Mouse (Mus musculus) right cerebral cortex, postnatal 25 days (tissue): ENCODE data around the gene Fnip2.
"Not testable (repeated sequence)": the region's sequence is repeated elsewhere in the genome, so short reads cannot be mapped to it uniquely, and the experiment has no call there.

Source experiments
- DNase-seq: peaks from one replicate; pipeline ENCODE4 v3.0.0; 2022

Fnip2 gene

GRCm38 (mm10) chr3:79474911-79475310, 92.7 kb downstream of the Fnip2 start:
- DNase-seq, result peak; percentile 33

GRCm38 (mm10) chr3:79472362-79472761, 95.2 kb downstream of the Fnip2 start:
- no peak for DNase-seq

DNA sequence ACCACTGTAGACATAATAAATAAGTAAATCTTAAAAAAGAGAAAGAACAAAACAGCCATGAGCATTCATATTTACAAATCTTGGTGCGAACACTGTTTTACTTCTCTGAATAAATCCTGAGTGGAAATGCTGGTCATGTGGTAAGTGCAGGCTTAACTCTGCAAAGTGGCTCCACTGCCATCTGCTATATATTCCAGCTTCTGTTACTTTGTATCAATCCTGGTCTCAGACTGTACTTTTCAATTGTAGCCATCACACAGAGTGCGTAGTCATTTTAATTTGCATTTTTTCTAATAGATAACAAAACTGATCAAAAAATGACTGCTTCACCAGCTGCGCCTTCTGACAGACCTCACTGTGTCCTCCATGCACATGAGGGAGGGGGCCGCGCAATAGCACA, 98.2 kb downstream of the Fnip2 start:
- no peak for DNase-seq

GRCm38 (mm10) chr3:79458651-79459275, 108.8 kb downstream of the Fnip2 start:
- DNase-seq, result no peak

DNA sequence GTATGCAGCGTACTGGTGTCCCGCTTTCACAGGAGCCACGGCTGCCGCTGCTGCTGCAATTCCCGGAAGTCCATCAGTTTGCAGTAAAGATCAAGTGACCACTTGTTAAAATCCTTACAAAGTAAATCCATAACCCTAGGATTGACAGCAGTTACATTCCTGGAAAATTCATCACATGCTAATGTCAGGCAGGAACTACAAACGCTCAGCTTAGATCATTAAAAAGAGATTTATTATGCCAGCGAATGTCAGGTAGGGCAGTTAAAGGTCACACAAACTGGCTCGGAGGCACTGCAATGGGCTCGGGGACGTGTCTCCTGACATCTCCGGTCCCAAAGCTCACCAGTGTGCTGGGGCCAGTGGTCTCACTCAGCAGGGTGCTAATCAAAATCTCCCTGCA, 111.8 kb downstream of the Fnip2 start:
- no peak for DNase-seq

DNA sequence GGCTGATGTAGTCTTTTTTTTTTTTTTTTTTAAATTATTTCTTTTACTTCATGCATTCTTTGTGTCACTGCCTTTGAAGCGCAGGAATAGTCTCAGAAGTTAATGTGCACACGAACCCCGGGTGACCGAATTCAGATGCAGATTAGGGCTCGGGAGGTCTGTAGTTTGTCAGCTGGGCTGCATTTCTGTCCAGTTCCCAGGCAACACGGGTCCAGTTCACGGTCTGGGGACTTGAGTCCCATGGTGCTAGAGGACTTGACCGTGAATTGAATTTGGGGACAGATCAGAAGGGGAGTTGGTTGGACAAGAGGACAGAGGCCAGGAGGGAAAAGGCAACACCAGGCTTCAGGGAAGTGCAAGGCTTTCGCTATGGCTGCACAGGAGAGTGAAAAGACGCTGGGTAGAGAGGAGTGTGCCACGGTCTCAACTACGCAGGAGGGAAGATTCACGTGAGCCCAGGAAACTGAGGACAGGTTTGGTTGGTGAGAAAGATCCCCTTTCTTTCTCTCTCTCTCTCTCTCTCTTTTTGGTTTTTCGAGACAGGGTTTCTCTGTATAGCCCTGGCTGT, 114.8 kb downstream of the Fnip2 start:
- no peak for DNase-seq

DNA sequence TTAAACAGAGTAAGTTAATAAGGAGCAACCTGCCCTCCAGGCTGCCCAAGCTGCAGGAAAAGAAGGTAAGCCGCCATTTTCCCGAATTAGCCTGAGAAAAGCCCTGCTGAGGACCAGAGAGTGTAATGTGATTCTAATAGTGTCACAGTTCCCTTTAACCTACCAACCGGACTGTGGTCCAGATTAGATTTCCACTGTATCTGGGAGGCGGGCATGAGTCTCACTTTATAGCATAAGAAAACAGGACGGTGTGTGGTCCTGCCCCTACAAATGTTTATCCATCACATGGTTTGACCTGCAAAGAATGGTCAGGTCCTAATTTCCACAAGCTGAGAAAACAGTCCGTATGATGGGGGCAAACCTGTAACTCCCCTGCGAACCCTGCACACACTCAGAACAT, 118.2 kb downstream of the Fnip2 start:
- DNase-seq, result no peak

DNA sequence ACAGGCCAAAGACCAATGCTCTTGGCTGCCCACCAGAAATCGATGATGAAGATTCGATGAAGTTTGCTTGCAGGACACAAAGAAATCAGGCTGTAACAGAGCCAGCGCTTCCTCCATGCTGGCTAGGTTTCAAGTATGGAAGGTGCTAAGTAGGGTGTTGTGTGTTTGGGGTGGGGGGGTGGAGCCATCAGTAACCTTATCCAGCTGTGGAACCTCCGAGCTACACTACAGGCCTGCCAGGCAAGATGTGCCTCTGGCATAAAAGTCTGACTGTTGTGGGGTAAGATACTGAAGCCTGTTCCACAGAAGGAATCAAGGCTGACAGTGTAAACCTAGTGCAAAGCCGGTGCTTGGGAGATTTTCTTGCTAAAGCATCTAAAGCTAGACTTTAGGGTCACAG, 119.2 kb downstream of the Fnip2 start:
- no peak for DNase-seq

- not testable (repeated sequence) for DNase-seq
Measured at GRCm38 (mm10) chr3:79446648-79447047, 120.9 kb downstream of the Fnip2 start.

DNA sequence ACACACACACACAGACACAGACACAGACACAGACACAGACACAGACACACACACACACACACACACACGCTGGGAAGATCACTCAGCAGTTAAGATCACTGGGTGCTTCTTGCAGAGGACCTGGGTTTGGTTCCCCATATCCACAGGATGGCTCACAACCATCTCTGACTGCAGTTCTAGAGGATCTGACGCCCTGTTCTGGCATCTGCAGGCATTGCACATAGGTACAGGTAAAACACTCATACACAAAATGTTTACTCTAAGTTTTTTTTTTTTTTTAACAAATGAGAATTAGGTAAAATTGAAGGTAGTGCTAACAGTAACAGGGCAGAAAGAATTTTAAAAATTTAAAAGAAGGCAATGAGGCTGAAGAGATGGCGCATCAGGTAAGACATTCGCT, 121.5 kb downstream of the Fnip2 start:
- no peak for DNase-seq

- no peak for DNase-seq
Measured at GRCm38 (mm10) chr3:79445041-79445440, 122.6 kb downstream of the Fnip2 start.

- no peak for DNase-seq
Measured at GRCm38 (mm10) chr3:79443850-79444249, 123.7 kb downstream of the Fnip2 start.

GRCm38 (mm10) chr3:79440976-79441491, 126.6 kb downstream of the Fnip2 start:
- peak; percentile 61 for DNase-seq

- no peak for DNase-seq
Measured at GRCm38 (mm10) chr3:79438276-79438675, 129.3 kb downstream of the Fnip2 start.

DNA sequence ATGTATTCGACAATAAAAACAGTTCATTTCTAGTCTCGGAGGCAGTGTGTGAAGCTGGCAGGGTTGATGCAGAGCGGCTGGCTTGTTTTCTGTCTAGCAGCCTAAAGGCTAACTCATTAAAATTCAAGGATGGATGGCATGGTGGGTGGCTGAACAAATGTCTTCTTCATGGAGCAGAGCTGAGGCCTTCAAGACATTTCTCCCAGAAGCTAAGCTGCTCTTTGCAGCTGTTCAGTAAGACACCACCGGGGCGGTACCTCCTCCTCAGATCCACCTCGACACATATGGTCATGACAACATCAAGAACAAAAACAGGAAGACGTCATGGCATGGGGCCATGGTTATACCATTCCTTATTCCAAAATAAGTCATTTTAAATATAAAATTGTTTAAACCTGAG, 131.4 kb downstream of the Fnip2 start:
- DNase-seq, result peak; percentile 83

DNA sequence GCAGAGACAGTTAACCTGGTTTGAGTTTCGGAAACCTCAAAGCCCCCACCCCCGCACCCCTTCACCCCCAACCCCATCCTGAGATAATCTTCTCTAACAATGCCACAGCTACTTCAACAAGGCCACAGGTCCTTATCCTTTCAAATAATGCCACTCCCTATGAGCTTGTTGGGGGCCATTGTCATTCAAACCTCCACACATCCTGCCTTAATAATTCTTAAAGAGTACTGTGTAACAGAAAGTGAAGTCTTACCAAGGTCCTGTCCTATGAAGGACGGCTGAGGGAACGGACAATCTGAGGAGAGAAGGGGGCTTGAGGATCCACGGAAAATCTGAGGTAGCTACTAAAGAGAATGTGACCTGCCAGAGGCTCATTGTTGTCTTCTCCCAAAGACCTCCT, 132.6 kb downstream of the Fnip2 start:
- DNase-seq, result no peak

DNA sequence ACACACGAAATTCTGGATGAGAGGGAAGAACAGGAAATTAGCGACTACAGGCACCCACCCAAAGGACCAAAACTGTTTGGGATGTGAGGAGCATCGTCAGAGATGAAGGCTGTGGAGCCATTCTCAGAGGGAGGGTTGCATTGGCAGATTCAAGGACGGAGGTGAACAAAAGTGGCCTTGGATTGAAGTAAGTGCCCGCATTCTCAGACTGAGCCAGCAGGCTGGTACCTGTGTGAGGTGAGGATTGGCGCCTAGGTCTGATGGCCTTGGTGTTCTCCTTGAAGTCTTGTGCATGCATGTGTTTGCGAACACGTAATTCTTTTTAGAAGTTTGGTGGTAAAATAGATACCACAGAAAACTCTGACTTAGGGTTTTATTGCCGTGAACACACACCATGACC, 133.2 kb downstream of the Fnip2 start:
- no peak for DNase-seq

GRCm38 (mm10) chr3:79433593-79433992, 134.0 kb downstream of the Fnip2 start:
- DNase-seq, result no peak

DNA sequence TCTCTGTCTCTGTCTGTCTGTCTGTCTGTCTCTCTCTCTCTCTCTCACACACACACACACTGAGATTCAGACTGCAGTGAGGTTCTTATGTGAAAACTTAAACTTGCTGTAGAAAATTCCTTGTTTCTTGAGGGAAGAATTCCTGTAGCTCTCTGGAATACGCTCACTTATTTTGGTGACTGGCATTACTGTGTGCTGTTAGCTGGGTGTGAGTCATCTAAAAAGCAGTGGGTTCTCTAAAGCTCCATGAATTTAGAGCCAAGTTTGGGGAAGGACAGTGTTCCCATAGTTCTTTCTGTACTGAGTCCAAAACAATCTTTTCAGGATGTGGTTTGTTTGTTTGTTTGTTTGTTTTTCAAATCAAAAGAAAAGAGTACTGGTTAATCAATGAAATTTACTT, 142.2 kb downstream of the Fnip2 start:
- no peak for DNase-seq

DNA sequence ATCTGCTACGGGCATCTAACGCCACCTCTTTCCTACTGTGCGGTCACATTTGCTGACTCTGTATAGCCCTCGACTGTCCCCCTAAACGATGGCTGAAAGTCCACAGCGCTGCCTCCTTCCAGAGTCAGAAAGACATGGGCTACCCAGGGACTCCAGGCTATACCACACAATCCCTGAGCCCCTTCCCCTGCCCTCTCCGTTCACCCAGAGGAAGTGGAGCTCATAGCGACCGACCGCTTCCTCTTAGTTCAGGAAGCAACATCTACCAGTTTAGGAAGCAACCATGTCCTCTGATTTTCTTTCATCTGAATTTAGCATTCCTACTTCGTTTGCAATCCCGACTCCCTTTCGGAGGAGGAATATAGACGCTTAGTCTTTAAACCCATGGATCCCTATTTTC, 148.7 kb downstream of the Fnip2 start:
- DNase-seq, result no peak

- DNase-seq, result no peak
Measured at GRCm38 (mm10) chr3:79416944-79417680, 150.5 kb downstream of the Fnip2 start.

DNA sequence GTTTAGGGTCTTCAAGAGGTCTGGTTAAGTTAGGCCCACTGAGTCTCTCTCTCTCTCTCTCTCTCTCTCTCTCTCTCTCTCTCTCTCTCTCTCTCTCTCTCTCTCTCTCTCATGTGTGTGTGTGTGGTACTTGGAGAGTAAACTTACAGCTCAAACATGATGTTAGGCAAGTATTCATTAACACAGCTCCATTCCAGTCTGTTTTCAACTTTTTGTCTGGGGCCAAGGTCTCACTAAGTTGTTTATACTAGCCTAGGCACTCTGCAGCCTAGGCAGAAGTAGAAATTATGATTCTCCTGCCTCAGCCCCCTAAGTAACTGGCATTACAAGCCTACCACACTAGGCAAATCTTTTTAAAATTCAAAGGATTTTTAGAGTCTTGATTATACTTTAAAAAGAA, 151.7 kb downstream of the Fnip2 start:
- DNase-seq, result no peak

- DNase-seq, result no peak
Measured at GRCm38 (mm10) chr3:79415081-79415480, 152.5 kb downstream of the Fnip2 start.

DNA sequence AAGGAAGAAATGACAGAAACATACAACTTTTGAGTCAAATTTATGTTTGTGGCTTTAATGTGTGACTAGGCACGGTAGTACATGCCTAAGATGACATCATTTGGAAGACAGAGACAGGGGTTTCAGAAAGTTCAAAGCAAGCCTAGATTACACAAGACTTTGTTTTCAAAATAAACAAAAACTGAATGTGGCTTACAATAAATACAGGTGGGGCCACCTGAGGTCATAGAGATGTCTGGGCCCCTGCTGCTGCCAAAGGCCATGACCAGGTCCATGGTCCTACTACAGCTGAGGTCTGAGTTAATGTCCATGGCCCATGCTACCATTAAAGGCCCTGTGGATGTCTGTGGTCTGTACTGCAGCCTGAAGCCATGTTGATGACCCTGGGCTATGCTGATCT, 154.1 kb downstream of the Fnip2 start:
- DNase-seq, result no peak
